Mouse (Mus musculus) erythroblast, embryonic 14.5 days (primary cell): ENCODE data around the gene Vegfc.

Experiments
- GATA1 ChIP-seq: IDR thresholded peaks from 2 replicates; pipeline ENCODE4 v1.6.1; 2012; ENCODE audit warnings: low read length, inconsistent platforms, mixed read lengths
- TAL1 ChIP-seq: IDR thresholded peaks from 3 replicates; pipeline ENCODE4 v1.6.1; 2012; ENCODE audit warnings: low read length, inconsistent platforms, mixed read lengths

DNA sequence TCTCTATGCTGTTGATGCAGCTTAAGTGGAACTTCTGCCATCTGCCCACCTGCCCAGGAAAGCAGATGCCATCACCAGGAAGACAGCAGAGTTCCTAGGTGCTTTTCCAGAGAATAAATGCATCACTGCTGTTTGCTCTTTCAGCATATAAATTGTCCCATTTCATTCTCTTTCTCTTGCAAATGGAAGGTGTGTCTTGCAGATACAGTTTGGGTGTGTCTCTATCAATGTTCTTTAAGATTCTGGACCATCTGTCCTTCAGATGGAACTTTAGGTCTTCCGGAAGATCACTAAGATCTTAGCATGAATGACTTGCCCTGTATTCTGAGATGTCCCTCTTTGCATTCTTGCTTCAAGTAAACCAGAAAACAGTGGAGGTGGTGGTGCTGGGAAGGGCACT, 1.1 kb upstream of the Vegfc start:
- no peak for TF ChIP-seq GATA1
- TF ChIP-seq TAL1: no peak
